Mouse (Mus musculus) kidney, embryonic 14.5 days (tissue): Measurements from ENCODE around the gene Defb41. TPM values are rescaled to one million over a fixed set of nuclear protein-coding genes. Genes with fewer than 3 reads are reported as not detected.
"Not testable (repeated sequence)": the region's sequence is repeated elsewhere in the genome, so short reads cannot be mapped to it uniquely, and the experiment has no call there.

Experiments
- ATAC-seq: fragments of 200-750 bp; cut with Nextera tagmentation; 2 replicates; pipeline ENCODE4 v1.8.0; 2017; ENCODE audit warnings: moderate number of reproducible peaks, mild to moderate bottlenecking, moderate TSS enrichment, moderate library complexity; ENCODE audit not compliant: low FRiP score, low TSS enrichment
- H3K27ac ChIP-seq: fragments of 300-500 bp; sonication (generic); 2 replicates; pipeline ENCODE4 v1.5.1; 2014; ENCODE audit warnings: low read depth, mild to moderate bottlenecking, low read length, moderate library complexity, mixed read lengths
- H3K27me3 ChIP-seq: fragments of 300-500 bp; sonication (generic); 2 replicates; pipeline ENCODE4 v1.6.1; 2014; ENCODE audit warnings: mild to moderate bottlenecking, low read length; ENCODE audit not compliant: control insufficient read depth, insufficient read depth
- H3K36me3 ChIP-seq: fragments of 300-500 bp; sonication (generic); 2 replicates; pipeline ENCODE4 v1.6.1; 2014; ENCODE audit warnings: low read length, mixed read lengths; ENCODE audit not compliant: control insufficient read depth, insufficient read depth
- H3K4me1 ChIP-seq: fragments of 300-500 bp; sonication (generic); 2 replicates; pipeline ENCODE4 v1.6.1; 2014; ENCODE audit warnings: low read length, mixed read lengths; ENCODE audit not compliant: control insufficient read depth, insufficient read depth
- H3K4me2 ChIP-seq: fragments of 300-500 bp; sonication (generic); replicated peaks from 2 replicates; pipeline ENCODE4 v1.6.1; 2014; ENCODE audit warnings: low read depth, mild to moderate bottlenecking, low read length
- H3K4me3 ChIP-seq: fragments of 300-500 bp; sonication (generic); 2 replicates; pipeline ENCODE4 v1.5.1; 2014; ENCODE audit warnings: mild to moderate bottlenecking, low read length
- H3K9ac ChIP-seq: fragments of 300-500 bp; sonication (generic); 2 replicates; pipeline ENCODE4 v1.6.1; 2014; ENCODE audit warnings: low read depth, mild to moderate bottlenecking, low read length, moderate library complexity
- H3K9me3 ChIP-seq: fragments of 300-500 bp; sonication (generic); 2 replicates; pipeline ENCODE4 v1.6.1; 2016; ENCODE audit warnings: low read length; ENCODE audit not compliant: control insufficient read depth
- WGBS: fragments of 180-500 bp; shearing (Covaris S2); extraction: QIAGEN DNeasy Blood & Tissue Kit; methylation state at CpG from one replicate; pipeline ENCODE4 v1.1.7; 2014; 5-methylcytosine and 5-hydroxymethylcytosine counted together
- polyA plus RNA-seq: library from polyadenylated mRNA; unstranded; fragments of >200 nt; fragmentation: Nextera tagmentation; extraction: Ambion mirVana; gene quantifications from 2 replicates; pipeline ENCODE4 v1.2.1, GENCODE M21; 2014

The Defb41 gene
- not detected in 2 replicates for polyA plus RNA-seq

GRCm38 (mm10) chr1:18265038-18265437 lies at the start of gene Defb41:
Gene Defb41 (minus strand): TSS chr1:18265138.
- no peak for ATAC-seq
- no peak within 1 kb of the TSS for H3K4me2 ChIP-seq
- no peak within 1 kb of the TSS for H3K9ac ChIP-seq
- H3K9me3 ChIP-seq = no peaks in the 10 kb centered on the region
- no peak within 1 kb of the TSS for H3K27ac ChIP-seq
- H3K4me1 ChIP-seq = no peaks in the 10 kb centered on the region
- no peaks in the 10 kb centered on the region for H3K27me3 ChIP-seq
- H3K4me3 ChIP-seq = no peak within 1 kb of the TSS
- no peaks in the 10 kb centered on the region for H3K36me3 ChIP-seq

GRCm38 (mm10) chr1:18308474-18308829 lies 43.5 kb upstream of the Defb41 start:
- Histone ChIP-seq H3K27me3 (no peaks in the 10 kb centered on the region), H3K4me1 (no peaks in the 10 kb centered on the region), H3K4me2 (no peak overlapping the region), H3K4me3 (no peak overlapping the region), H3K9me3 (no peaks in the 10 kb centered on the region), H3K9ac (no peak overlapping the region), H3K36me3 (no peaks in the 10 kb centered on the region), H3K27ac (no peak overlapping the region)
- ATAC-seq = no peak
- WGBS = 86% methylated on average over 4 of the region's 4 CpGs

GRCm38 (mm10) chr1:18307545-18308473 lies 42.9 kb upstream of the Defb41 start:
- ATAC-seq = no peak
- no peak overlapping the region for H3K4me2 ChIP-seq
- no peaks in the 10 kb centered on the region for H3K27me3 ChIP-seq
- H3K4me3 ChIP-seq = no peak overlapping the region
- H3K36me3 ChIP-seq = no peaks in the 10 kb centered on the region
- H3K9me3 ChIP-seq = no peaks in the 10 kb centered on the region
- 88% methylated on average over 12 of the region's 12 CpGs for WGBS
- H3K27ac ChIP-seq = no peak overlapping the region
- H3K9ac ChIP-seq = no peak overlapping the region
- H3K4me1 ChIP-seq = no peaks in the 10 kb centered on the region

GRCm38 (mm10) chr1:18292515-18292914 lies 27.6 kb upstream of the Defb41 start:
- WGBS = 63% methylated on average over 4 of the region's 4 CpGs

GRCm38 (mm10) chr1:18288860-18289259 lies 23.9 kb upstream of the Defb41 start:
- Histone ChIP-seq H3K9ac (no peak overlapping the region), H3K36me3 (no peaks in the 10 kb centered on the region), H3K27me3 (no peaks in the 10 kb centered on the region), H3K4me2 (no peak overlapping the region), H3K27ac (no peak overlapping the region), H3K4me3 (no peak overlapping the region), H3K9me3 (no peaks in the 10 kb centered on the region), H3K4me1 (no peaks in the 10 kb centered on the region)
- 39% methylated on average over 3 of the region's 3 CpGs for WGBS
- ATAC-seq = no peak

More at GRCm38 (mm10) chr1:18292515-18292914, 27.6 kb upstream of the Defb41 start:
- Histone ChIP-seq H3K27ac (no peak overlapping the region), H3K9me3 (no peaks in the 10 kb centered on the region), H3K4me2 (no peak overlapping the region), H3K9ac (no peak overlapping the region), H3K36me3 (no peaks in the 10 kb centered on the region), H3K27me3 (no peaks in the 10 kb centered on the region), H3K4me3 (no peak overlapping the region), H3K4me1 (no peaks in the 10 kb centered on the region)
- ATAC-seq = no peak

GRCm38 (mm10) chr1:18287371-18287770 lies 22.4 kb upstream of the Defb41 start:
- H3K4me3 ChIP-seq = no peak overlapping the region
- ATAC-seq = no peak
- no peak overlapping the region for H3K27ac ChIP-seq
- H3K9me3 ChIP-seq = no peaks in the 10 kb centered on the region; the same call in 1 of the 2 replicates
- H3K4me1 ChIP-seq = no peaks in the 10 kb centered on the region
- H3K4me2 ChIP-seq = no peak overlapping the region
- H3K9ac ChIP-seq = no peak overlapping the region
- H3K36me3 ChIP-seq = no peaks in the 10 kb centered on the region
- no peaks in the 10 kb centered on the region for H3K27me3 ChIP-seq

GRCm38 (mm10) chr1:18271095-18271494 lies 6.2 kb upstream of the Defb41 start:
- no peak overlapping the region for H3K4me2 ChIP-seq
- H3K27me3 ChIP-seq = no peaks in the 10 kb centered on the region

GRCm38 (mm10) chr1:18268845-18269244 lies 3.9 kb upstream of the Defb41 start:
- Histone ChIP-seq H3K9ac (no peak overlapping the region), H3K4me3 (no peak overlapping the region), H3K36me3 (no peaks in the 10 kb centered on the region), H3K9me3 (no peaks in the 10 kb centered on the region), H3K4me1 (no peaks in the 10 kb centered on the region), H3K4me2 (no peak overlapping the region), H3K27me3 (no peaks in the 10 kb centered on the region), H3K27ac (no peak overlapping the region)
- 83% methylated on average over 5 of the region's 5 CpGs for WGBS
- ATAC-seq = no peak

More at GRCm38 (mm10) chr1:18271095-18271494, 6.2 kb upstream of the Defb41 start:
- Histone ChIP-seq H3K27ac (no peak overlapping the region), H3K4me3 (no peak overlapping the region), H3K9ac (no peak overlapping the region), H3K9me3 (no peaks in the 10 kb centered on the region), H3K4me1 (no peaks in the 10 kb centered on the region), H3K36me3 (no peaks in the 10 kb centered on the region)
- 87% methylated on average over 4 of the region's 4 CpGs for WGBS
- ATAC-seq = no peak

GRCm38 (mm10) chr1:18245801-18246580 lies 18.9 kb downstream of the Defb41 start:
- H3K27me3 ChIP-seq, H3K4me2 ChIP-seq, H3K9ac ChIP-seq, H3K27ac ChIP-seq, H3K4me3 ChIP-seq, H3K9me3 ChIP-seq, H3K36me3 ChIP-seq, H3K4me1 ChIP-seq, ATAC-seq: not testable (repeated sequence)
- 89% methylated on average over 9 of the region's 9 CpGs for WGBS
